Mouse (Mus musculus): ENCODE measurements around the gene Tent5a.

The Tent5a gene

GRCm38 (mm10) chr9:85312473-85312872, 14.7 kb downstream of the Tent5a start, which contains the start of gene Gm11114:
TSS of gene Gm11114 (plus strand) at chr9:85312773.
- DNase-seq (ENCODE audit: low read depth, low spot score), result no peak

GRCm38 (mm10) chr9:85303378-85303777, 23.8 kb downstream of the Tent5a start:
- DNase-seq (ENCODE audit: low read depth, low spot score), result no peak

- DNase-seq (ENCODE audit: low read depth, low spot score), result no peak
Measured at GRCm38 (mm10) chr9:85302849-85303248, 24.3 kb downstream of the Tent5a start.

- peak; percentile 35 for DNase-seq (ENCODE audit: low read depth, low spot score)
Measured at GRCm38 (mm10) chr9:85274114-85274513, 53.0 kb downstream of the Tent5a start.

All from 3T3-L1 (cell line).